Mouse (Mus musculus) hindbrain, embryonic 10.5 days (tissue): ENCODE data around the gene Iffo2. TPM values are rescaled to one million over a fixed set of nuclear protein-coding genes. Genes with fewer than 3 reads are reported as not detected.
"Not testable (repeated sequence)": the region's sequence is repeated elsewhere in the genome, so short reads cannot be mapped to it uniquely, and the experiment has no call there.

Source experiments
- DNase-seq: peaks from one replicate; pipeline ENCODE4 v3.0.0-alpha.2; 2017; ENCODE audit warnings: low spot score
- H3K27ac ChIP-seq: fragments of 300-500 bp; sonication (generic); 2 replicates; pipeline ENCODE4 v1.5.1; 2016; ENCODE audit warnings: mild to moderate bottlenecking, moderate library complexity
- H3K27me3 ChIP-seq: fragments of 300-500 bp; sonication (generic); 2 replicates; pipeline ENCODE4 v1.6.1; 2016; ENCODE audit warnings: mild to moderate bottlenecking; ENCODE audit not compliant: poor library complexity, insufficient read depth, severe bottlenecking
- H3K36me3 ChIP-seq: fragments of 300-500 bp; sonication (generic); 2 replicates; pipeline ENCODE4 v1.6.1; 2016; ENCODE audit warnings: mild to moderate bottlenecking, moderate library complexity
- H3K4me1 ChIP-seq: fragments of 300-500 bp; sonication (generic); replicated peaks from 2 replicates; pipeline ENCODE4 v1.6.1; 2016; ENCODE audit warnings: mild to moderate bottlenecking
- H3K4me3 ChIP-seq: fragments of 300-500 bp; sonication (generic); 2 replicates; pipeline ENCODE4 v1.5.1; 2016; ENCODE audit warnings: mild to moderate bottlenecking, moderate library complexity
- H3K9me3 ChIP-seq: fragments of 300-500 bp; sonication (generic); 2 replicates; pipeline ENCODE4 v1.6.1; 2016; ENCODE audit warnings: mild to moderate bottlenecking, moderate library complexity
- WGBS: fragments of 180-500 bp; shearing (Covaris S2); methylation state at CpG from one replicate; pipeline ENCODE4 v1.1.7; 2016; 5-methylcytosine and 5-hydroxymethylcytosine counted together
- polyA plus RNA-seq: library from polyadenylated mRNA; unstranded; fragments of >200 nt; fragmentation: Nextera tagmentation; extraction: Ambion mirVana; gene quantifications from 2 replicates; pipeline ENCODE4 v1.2.1, GENCODE M21; 2016

The Iffo2 gene
- polyA plus RNA-seq: 3.6 and 4.6 TPM in 2 replicates

- 82% methylated on average over 5 of the region's 5 CpGs for WGBS
- not testable (repeated sequence) for H3K27me3 ChIP-seq, H3K9me3 ChIP-seq, DNase-seq, H3K36me3 ChIP-seq, H3K27ac ChIP-seq, H3K4me3 ChIP-seq
- H3K4me1 ChIP-seq: peaks cover 22% of the 10 kb centered on the region
Measured at GRCm38 (mm10) chr4:139530248-139530647, at the start of gene Iffo2. Gene Iffo2, plus strand, starts transcription at chr4:139530548.

- no peak overlapping the region for H3K4me3 ChIP-seq
- WGBS: 92% methylated on average over 1 of the region's 1 CpGs
- H3K27me3 ChIP-seq: no peaks in the 10 kb centered on the region
- H3K27ac ChIP-seq: no peak overlapping the region
- H3K4me1 ChIP-seq: no peaks in the 10 kb centered on the region
- DNase-seq: no peak
- H3K9me3 ChIP-seq: no peaks in the 10 kb centered on the region
- H3K36me3 ChIP-seq: peaks cover 100% of the 10 kb centered on the region
Measured at GRCm38 (mm10) chr4:139481400-139481799, 48.9 kb upstream of the Iffo2 start.

- 91% methylated on average over 8 of the region's 8 CpGs for WGBS
- Histone ChIP-seq H3K36me3 (peaks cover 100% of the 10 kb centered on the region), H3K4me1 (peaks cover 9% of the 10 kb centered on the region), H3K4me3 (no peak overlapping the region), H3K27me3 (no peaks in the 10 kb centered on the region), H3K27ac (no peak overlapping the region), H3K9me3 (no peaks in the 10 kb centered on the region)
- no peak for DNase-seq
Measured at GRCm38 (mm10) chr4:139483461-139484105, 46.8 kb upstream of the Iffo2 start.

- Histone ChIP-seq H3K36me3 (peaks cover 100% of the 10 kb centered on the region), H3K4me1 (peaks cover 9% of the 10 kb centered on the region), H3K27me3 (no peaks in the 10 kb centered on the region), H3K9me3 (no peaks in the 10 kb centered on the region), H3K4me3 (no peak overlapping the region), H3K27ac (no peak overlapping the region)
- 70% methylated on average over 7 of the region's 7 CpGs for WGBS
- no peak for DNase-seq
Measured at GRCm38 (mm10) chr4:139484496-139484895, 45.9 kb upstream of the Iffo2 start.

- DNase-seq: peak; percentile 14
- H3K36me3 ChIP-seq: peaks cover 99% of the 10 kb centered on the region
Measured at GRCm38 (mm10) chr4:139487085-139487484, 43.3 kb upstream of the Iffo2 start.

GRCm38 (mm10) chr4:139488325-139488724 lies 42.0 kb upstream of the Iffo2 start:
- no peak overlapping the region for H3K4me3 ChIP-seq
- peaks cover 92% of the 10 kb centered on the region for H3K36me3 ChIP-seq
- WGBS: 93% methylated on average over 5 of the region's 5 CpGs
- DNase-seq: no peak
- no peaks in the 10 kb centered on the region for H3K27me3 ChIP-seq
- no peak overlapping the region for H3K27ac ChIP-seq
- H3K4me1 ChIP-seq: peaks cover 18% of the 10 kb centered on the region
- no peaks in the 10 kb centered on the region for H3K9me3 ChIP-seq

More at GRCm38 (mm10) chr4:139487085-139487484, 43.3 kb upstream of the Iffo2 start:
- no peak overlapping the region for H3K4me3 ChIP-seq
- 57% methylated on average over 10 of the region's 10 CpGs for WGBS
- no peaks in the 10 kb centered on the region for H3K27me3 ChIP-seq
- no peaks in the 10 kb centered on the region for H3K9me3 ChIP-seq
- H3K27ac ChIP-seq: 0 out of 2 replicates have a peak overlapping the region, but pooled peaks have one; percentile 41
- H3K4me1 ChIP-seq: peaks cover 9% of the 10 kb centered on the region

- no peak for DNase-seq
- Histone ChIP-seq H3K27me3 (no peaks in the 10 kb centered on the region), H3K27ac (no peak overlapping the region), H3K9me3 (no peaks in the 10 kb centered on the region), H3K4me1 (peaks cover 20% of the 10 kb centered on the region), H3K4me3 (no peak overlapping the region), H3K36me3 (peaks cover 76% of the 10 kb centered on the region)
- 70% methylated on average over 1 of the region's 1 CpGs for WGBS
Measured at GRCm38 (mm10) chr4:139489946-139490345, 40.4 kb upstream of the Iffo2 start.

- peaks cover 20% of the 10 kb centered on the region for H3K4me1 ChIP-seq
- H3K36me3 ChIP-seq: peaks cover 70% of the 10 kb centered on the region
- DNase-seq: no peak
- H3K27ac ChIP-seq: no peak overlapping the region
- no peak overlapping the region for H3K4me3 ChIP-seq
- H3K9me3 ChIP-seq: no peaks in the 10 kb centered on the region
- 87% methylated on average over 11 of the region's 11 CpGs for WGBS
- H3K27me3 ChIP-seq: no peaks in the 10 kb centered on the region
Measured at GRCm38 (mm10) chr4:139490413-139491055, 39.8 kb upstream of the Iffo2 start.

GRCm38 (mm10) chr4:139491541-139492170 lies 38.7 kb upstream of the Iffo2 start:
- no peak for DNase-seq
- WGBS: 85% methylated on average over 5 of the region's 5 CpGs
- H3K9me3 ChIP-seq: no peaks in the 10 kb centered on the region
- no peak overlapping the region for H3K27ac ChIP-seq
- H3K36me3 ChIP-seq: peaks cover 59% of the 10 kb centered on the region
- H3K4me1 ChIP-seq: peaks cover 18% of the 10 kb centered on the region
- H3K4me3 ChIP-seq: no peak overlapping the region
- H3K27me3 ChIP-seq: no peaks in the 10 kb centered on the region

- no peak for DNase-seq
- no peaks in the 10 kb centered on the region for H3K9me3 ChIP-seq
- no peak overlapping the region for H3K4me3 ChIP-seq
- no peaks in the 10 kb centered on the region for H3K27me3 ChIP-seq
- H3K36me3 ChIP-seq: peaks cover 52% of the 10 kb centered on the region
- H3K27ac ChIP-seq: no peak overlapping the region
- peaks cover 11% of the 10 kb centered on the region for H3K4me1 ChIP-seq
- 52% methylated on average over 3 of the region's 3 CpGs for WGBS
Measured at GRCm38 (mm10) chr4:139492258-139492833, 38.0 kb upstream of the Iffo2 start.

- WGBS: 74% methylated on average over 9 of the region's 9 CpGs
- no peak for DNase-seq
- Histone ChIP-seq H3K27ac (0 out of 2 replicates have a peak overlapping the region, but pooled peaks have one; percentile 17), H3K4me3 (no peak overlapping the region), H3K27me3 (no peaks in the 10 kb centered on the region), H3K4me1 (peaks cover 19% of the 10 kb centered on the region), H3K9me3 (no peaks in the 10 kb centered on the region), H3K36me3 (peaks cover 41% of the 10 kb centered on the region)
Measured at GRCm38 (mm10) chr4:139493227-139494025, 36.9 kb upstream of the Iffo2 start.

- Histone ChIP-seq H3K9me3 (peaks cover 8% of the 10 kb centered on the region), H3K4me3 (no peak overlapping the region), H3K27ac (0 out of 2 replicates have a peak overlapping the region, but pooled peaks have one; percentile 30), H3K36me3 (no peaks in the 10 kb centered on the region), H3K4me1 (peaks cover 20% of the 10 kb centered on the region), H3K27me3 (no peaks in the 10 kb centered on the region)
- 72% methylated on average over 14 of the region's 14 CpGs for WGBS
- no peak for DNase-seq
Measured at GRCm38 (mm10) chr4:139500814-139501213, 29.5 kb upstream of the Iffo2 start.
